In genomic region chr12:84674666-84675526, GRCm38 (mm10) we compare ENCODE assay signal across 11 mouse cellular contexts. TPM values are rescaled to one million over a fixed set of nuclear protein-coding genes. Genes with fewer than 3 reads are reported as not detected.
DNase-seq lines count a peak whose midpoint lies in the region; ATAC-seq lines count a peak whose summit lies in the region.
"Had no signal": no experiment of that assay in that cellular context is flagged by ENCODE, and none has a peak within 500 bp of the region (broad histone marks: within the 10 kb centered on the region; RNA-seq: fewer than 3 reads in every experiment).

No protein-coding gene starts in this region.

- H3K27ac ChIP-seq in hindbrain, embryonic 16.5 days (ENCODE audit: low read depth, low read length), result 0 out of 2 replicates have a peak overlapping the region, but pooled peaks have one; percentile 21
- no peak overlapping the region for H3K27ac ChIP-seq in forebrain, embryonic 11.5 days (ENCODE audit: low read depth, low read length)

- no peak overlapping the region for H3K4me2 ChIP-seq in hindbrain, embryonic 16.5 days (ENCODE audit: low read length)
- no peak overlapping the region for H3K4me2 ChIP-seq in forebrain, embryonic 11.5 days (ENCODE audit: low read depth, low read length, severe bottlenecking)

- H3K9ac ChIP-seq in hindbrain, embryonic 16.5 days (ENCODE audit: low read depth, low read length), result no peak overlapping the region
- H3K9ac ChIP-seq in forebrain, embryonic 11.5 days (ENCODE audit: low read length), result no peak overlapping the region; the same call in 1 of the 2 replicates

- ATAC-seq in CD4-positive, CD25-positive, alpha-beta regulatory T cell, adult 4 months, result peak; percentile 62
- ATAC-seq in hindbrain, embryonic 16.5 days, result peak; percentile 61
- no peak for ATAC-seq in forebrain, embryonic 11.5 days (replicated peaks; ENCODE audit: low FRiP score)

- DNase-seq in layer of hippocampus, adult 9-11 months, result peak; percentile 22
- DNase-seq in layer of hippocampus, postnatal 14 days (ENCODE audit: low spot score in 2 of 2), result no peak
- DNase-seq in retina, postnatal 1 day, result peak; percentile 21
- no peak for DNase-seq in left cerebral cortex, postnatal 14 days (ENCODE audit: low spot score in 2 of 2)
- DNase-seq in gastrocnemius, postnatal 14 days, result no peak
- DNase-seq in forebrain, embryonic 11.5 days (ENCODE audit: low spot score), result no peak
- DNase-seq: embryo, embryonic 11 days; gastrocnemius, postnatal 25 days; layer of hippocampus, postnatal 36 days had no signal

- H3K36me3 ChIP-seq in hindbrain, embryonic 16.5 days (ENCODE audit: control insufficient read depth, insufficient read depth, low read length), result no peaks in the 10 kb centered on the region
- no peaks in the 10 kb centered on the region for H3K36me3 ChIP-seq in forebrain, embryonic 11.5 days (ENCODE audit: control insufficient read depth, insufficient read depth, low read length)

- no peaks in the 10 kb centered on the region for H3K27me3 ChIP-seq in hindbrain, embryonic 16.5 days (replicated peaks; ENCODE audit: control insufficient read depth, insufficient read depth, low read length)
- H3K27me3 ChIP-seq in forebrain, embryonic 11.5 days (ENCODE audit: control insufficient read depth, insufficient read depth, low read length), result no peaks in the 10 kb centered on the region

- H3K4me1 ChIP-seq in hindbrain, embryonic 16.5 days (ENCODE audit: control insufficient read depth, insufficient read depth, low read depth, low read length), result peaks cover 4% of the 10 kb centered on the region
- no peaks in the 10 kb centered on the region for H3K4me1 ChIP-seq in forebrain, embryonic 11.5 days (replicated peaks; ENCODE audit: control insufficient read depth, insufficient read depth, low read length)

- 31% methylated on average over 14 of the region's 14 CpGs for WGBS in hindbrain, embryonic 16.5 days
- 47% methylated on average over 14 of the region's 14 CpGs for WGBS in forebrain, embryonic 11.5 days

- H3K9me3 ChIP-seq in hindbrain, embryonic 16.5 days (ENCODE audit: control insufficient read depth, low read length), result no peaks in the 10 kb centered on the region
- H3K9me3 ChIP-seq in forebrain, embryonic 11.5 days (ENCODE audit: control insufficient read depth, low read length), result no peaks in the 10 kb centered on the region; the same call in 1 of the 2 replicates

- H3K4me3 ChIP-seq in hindbrain, embryonic 16.5 days (ENCODE audit: low read length), result no peak overlapping the region
- no peak overlapping the region for H3K4me3 ChIP-seq in forebrain, embryonic 11.5 days (ENCODE audit: low read depth, low read length)

- intact Hi-C loops in left cerebral cortex, postnatal 14 days (cut with DNase I), result no loop called here
- intact Hi-C loops in gastrocnemius, postnatal 14 days (cut with DNase I; ENCODE audit: low total_unique reads), result no loop called here

RNA-seq across cellular contexts. Expression of gene Syndig1l, which starts 23.7 kb away (rescaled TPM):
- total RNA-seq in layer of hippocampus, postnatal 14 days (2021), result 1 to 10 TPM; 6.6 to 6.8 TPM
- polyA plus RNA-seq in CD4-positive, CD25-positive, alpha-beta regulatory T cell, adult 4 months (2017; shearing (Covaris generic)), result under 1 TPM in 1 of 2 experiments, not detected in 1; 0.24 TPM
- 12.0 and 13.3 TPM in 2 replicates for polyA plus RNA-seq in hindbrain, embryonic 16.5 days (2015; fragmentation: Nextera tagmentation; extraction: Ambion mirVana)
- 10 to 100 TPM; 12.4 to 17.5 TPM for total RNA-seq in left cerebral cortex, postnatal 14 days (2021)
- not detected for total RNA-seq in gastrocnemius, postnatal 14 days (2021)
- polyA plus RNA-seq in forebrain, embryonic 11.5 days (2014; fragmentation: Nextera tagmentation; extraction: Ambion mirVana), result 0.20 and 0.23 TPM in 2 replicates
- total RNA-seq: gastrocnemius, postnatal 25 days had no signal

RNA-seq across cellular contexts. Expression of gene Vrtn, which starts 34.1 kb away (rescaled TPM):
- total RNA-seq in layer of hippocampus, postnatal 14 days (2021), result not detected
- not detected for polyA plus RNA-seq in CD4-positive, CD25-positive, alpha-beta regulatory T cell, adult 4 months (2017; shearing (Covaris generic))
- 0.11 TPM in 1 of 2 replicates, not detected in the other for polyA plus RNA-seq in hindbrain, embryonic 16.5 days (2015; fragmentation: Nextera tagmentation; extraction: Ambion mirVana)
- not detected for total RNA-seq in left cerebral cortex, postnatal 14 days (2021)
- total RNA-seq in gastrocnemius, postnatal 14 days (2021), result not detected
- not detected in 2 replicates for polyA plus RNA-seq in forebrain, embryonic 11.5 days (2014; fragmentation: Nextera tagmentation; extraction: Ambion mirVana)
- total RNA-seq: gastrocnemius, postnatal 25 days; layer of hippocampus, postnatal 36 days had no signal

RNA-seq across cellular contexts. Expression of gene Abcd4, which starts 57.7 kb away (rescaled TPM):
- total RNA-seq in layer of hippocampus, postnatal 14 days (2021), result 10 to 100 TPM; 15.6 to 15.7 TPM
- 10 to 100 TPM; 11.4 to 25.4 TPM for polyA plus RNA-seq in CD4-positive, CD25-positive, alpha-beta regulatory T cell, adult 4 months (2017; shearing (Covaris generic))
- 13.6 and 14.5 TPM in 2 replicates for polyA plus RNA-seq in hindbrain, embryonic 16.5 days (2015; fragmentation: Nextera tagmentation; extraction: Ambion mirVana)
- total RNA-seq in left cerebral cortex, postnatal 14 days (2021), result 10 to 100 TPM; 10.4 to 11.9 TPM
- total RNA-seq in gastrocnemius, postnatal 14 days (2021), result 1 to 10 TPM; 3.3 to 4.3 TPM
- polyA plus RNA-seq in forebrain, embryonic 11.5 days (2014; fragmentation: Nextera tagmentation; extraction: Ambion mirVana), result 12.1 and 14.2 TPM in 2 replicates

Comparison
In these comparisons a context has a peak if more than half of its experiments do, and no peak if none do; other contexts are left out.
1. DNase-seq: peak in layer of hippocampus, adult 9-11 months (single experiment) and retina, postnatal 1 day (single experiment); none in layer of hippocampus, postnatal 14 days (0 of 2), left cerebral cortex, postnatal 14 days (0 of 2), gastrocnemius, postnatal 14 days (single experiment) and forebrain, embryonic 11.5 days (single experiment).
2. RNA of gene Syndig1l, which starts 23.7 kb away (total RNA-seq): 12.4 to 17.5 TPM in left cerebral cortex, postnatal 14 days and 6.6 to 6.8 TPM in layer of hippocampus, postnatal 14 days; not detected in gastrocnemius, postnatal 14 days; every median in the first group is over 4 times any median in the second.